Mouse (Mus musculus) limb, embryonic 14.5 days (tissue): Measurements from ENCODE around the gene Bicra. TPM values are rescaled to one million over a fixed set of nuclear protein-coding genes. Genes with fewer than 3 reads are reported as not detected.

Experiments used
- ATAC-seq: fragments of 200-750 bp; cut with Nextera tagmentation; 2 replicates; pipeline ENCODE4 v1.8.0; 2017; ENCODE audit warnings: low read depth, moderate number of reproducible peaks, moderate TSS enrichment; ENCODE audit not compliant: low FRiP score
- DNase-seq: peaks from one replicate; pipeline ENCODE4 v3.0.0-alpha.2; 2015; ENCODE audit warnings: low spot score
- H3K27ac ChIP-seq: fragments of 300-500 bp; sonication (generic); replicated peaks from 2 replicates; pipeline ENCODE4 v1.5.1; 2014; ENCODE audit warnings: low read depth, mild to moderate bottlenecking, low read length, moderate library complexity, mixed read lengths
- H3K27me3 ChIP-seq: fragments of 300-500 bp; sonication (generic); 2 replicates; pipeline ENCODE4 v1.6.1; 2014; ENCODE audit warnings: low read length, mixed read lengths; ENCODE audit not compliant: control insufficient read depth, insufficient read depth
- H3K36me3 ChIP-seq: fragments of 300-500 bp; sonication (generic); 2 replicates; pipeline ENCODE4 v1.6.1; 2014; ENCODE audit warnings: mild to moderate bottlenecking, low read length, moderate library complexity, mixed read lengths; ENCODE audit not compliant: control insufficient read depth, insufficient read depth
- H3K4me1 ChIP-seq: fragments of 300-500 bp; sonication (generic); 2 replicates; pipeline ENCODE4 v1.6.1; 2014; ENCODE audit warnings: antibody characterized with exemption, low read length, mixed read lengths; ENCODE audit not compliant: control insufficient read depth, insufficient read depth
- H3K4me2 ChIP-seq: fragments of 300-500 bp; sonication (generic); replicated peaks from 2 replicates; pipeline ENCODE4 v1.6.1; 2014; ENCODE audit warnings: low read depth, mild to moderate bottlenecking, low read length, moderate library complexity; ENCODE audit not compliant: severe bottlenecking
- H3K4me3 ChIP-seq: fragments of 300-500 bp; sonication (generic); replicated peaks from 2 replicates; pipeline ENCODE4 v1.5.1; 2014; ENCODE audit warnings: low read length
- H3K9ac ChIP-seq: fragments of 300-500 bp; sonication (generic); 2 replicates; pipeline ENCODE4 v1.6.1; 2014; ENCODE audit warnings: mild to moderate bottlenecking, low read depth, low read length, moderate library complexity; ENCODE audit not compliant: severe bottlenecking
- H3K9me3 ChIP-seq: fragments of 300-500 bp; sonication (generic); 2 replicates; pipeline ENCODE4 v1.6.1; 2016; ENCODE audit warnings: low read length; ENCODE audit not compliant: control insufficient read depth
- POLR2A ChIP-seq: fragments of 200-500 bp; IDR thresholded peaks from 2 replicates; pipeline ENCODE4 v1.8.0; 2012; ENCODE audit warnings: inconsistent platforms, mild to moderate bottlenecking, moderate library complexity, borderline replicate concordance; ENCODE audit not compliant: insufficient read depth, insufficient read length; ENCODE audit errors: extremely low read depth
- WGBS: fragments of 180-500 bp; shearing (Covaris S2); extraction: QIAGEN DNeasy Blood & Tissue Kit; methylation state at CpG from one replicate; pipeline ENCODE4 v1.1.7; 2014; 5-methylcytosine and 5-hydroxymethylcytosine counted together
- polyA plus RNA-seq, 2 experiments: library from polyadenylated mRNA; depleted of rRNA in 1 of 2; stranded (reverse) in 1 of 2; unstranded in 1 of 2; fragments of >200 nt; fragmentation: Nextera tagmentation in 1 of 2; extraction: Ambion mirVana in 1 of 2; gene quantifications; 2 replicates each; pipeline versions ENCODE4 v1.2.1 to v1.2.3; 2012 to 2014

Gene Bicra
- polyA plus RNA-seq, 2 experiments: 8.6 to 20.1 TPM

DNA sequence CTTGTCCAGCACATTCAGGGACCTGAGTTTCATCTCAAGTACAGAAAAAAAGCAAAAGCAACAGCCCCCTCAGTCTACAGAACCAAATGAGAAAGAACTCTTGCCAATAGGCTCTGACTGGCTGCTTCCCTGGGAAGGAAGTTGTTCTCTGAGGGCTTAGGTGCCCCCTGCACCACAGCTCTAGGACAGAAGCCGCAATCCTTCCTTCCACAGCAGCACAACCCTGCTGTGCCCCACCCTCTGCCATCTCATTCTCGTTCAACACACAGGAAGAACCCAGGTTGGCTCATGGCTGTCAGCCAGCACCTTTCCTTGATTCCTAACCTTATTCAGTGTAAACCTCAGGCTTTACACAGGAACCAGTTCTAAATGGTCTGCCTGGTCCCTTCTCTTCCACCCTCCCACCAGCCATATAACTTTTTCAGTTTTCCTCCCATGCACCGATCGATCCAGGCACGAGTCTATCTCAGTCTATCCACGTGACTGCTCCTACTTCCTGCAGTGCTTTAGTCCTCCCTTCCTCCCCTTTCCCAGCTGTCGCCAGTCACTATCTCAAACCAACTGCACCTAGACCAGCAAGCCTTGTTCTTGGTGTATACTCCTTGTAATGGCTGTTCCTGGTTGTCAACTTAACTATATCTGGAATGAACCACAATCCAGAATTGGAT is 36.2 kb downstream of the Bicra start:
- no peaks in the 10 kb centered on the region for H3K27me3 ChIP-seq
- WGBS: 95% methylated on average over 7 of the region's 7 CpGs
- H3K9me3 ChIP-seq: no peaks in the 10 kb centered on the region
- no peak overlapping the region for H3K9ac ChIP-seq
- no peak overlapping the region for H3K4me3 ChIP-seq
- peaks cover 6% of the 10 kb centered on the region; the same call in 1 of the 2 replicates for H3K4me1 ChIP-seq
- peaks cover 7% of the 10 kb centered on the region; the same call in 1 of the 2 replicates for H3K36me3 ChIP-seq
- DNase-seq: no peak
- H3K27ac ChIP-seq: no peak overlapping the region
- TF ChIP-seq POLR2A: no peak
- ATAC-seq: no peak
- no peak overlapping the region for H3K4me2 ChIP-seq

DNA sequence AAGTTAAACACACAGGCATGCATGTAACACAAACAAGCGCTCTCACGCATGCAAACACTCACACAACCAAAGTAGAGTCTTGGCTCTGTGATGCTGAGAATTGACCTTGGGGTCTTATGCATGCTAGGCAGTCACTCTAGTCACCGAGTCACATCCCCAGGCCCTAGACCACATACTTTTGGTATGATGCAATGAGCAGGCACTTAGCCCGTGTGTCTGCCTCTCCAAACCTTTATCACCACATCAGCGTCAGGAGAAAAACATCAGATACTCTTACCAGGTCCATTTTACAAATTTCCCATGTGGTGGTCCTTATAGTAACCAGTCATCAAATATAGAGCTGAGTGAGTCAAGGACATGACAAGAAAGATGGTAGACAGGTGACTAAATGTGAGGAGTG is 37.1 kb downstream of the Bicra start:
- ATAC-seq: no peak
- 83% methylated on average over 5 of the region's 5 CpGs for WGBS
- Histone ChIP-seq H3K36me3 (peaks cover 7% of the 10 kb centered on the region), H3K4me3 (no peak overlapping the region), H3K4me2 (no peak overlapping the region), H3K27ac (no peak overlapping the region), H3K9me3 (no peaks in the 10 kb centered on the region), H3K9ac (no peak overlapping the region), H3K27me3 (no peaks in the 10 kb centered on the region), H3K4me1 (peaks cover 6% of the 10 kb centered on the region; the same call in 1 of the 2 replicates)
- no peak for DNase-seq
- no peak for TF ChIP-seq POLR2A

DNA sequence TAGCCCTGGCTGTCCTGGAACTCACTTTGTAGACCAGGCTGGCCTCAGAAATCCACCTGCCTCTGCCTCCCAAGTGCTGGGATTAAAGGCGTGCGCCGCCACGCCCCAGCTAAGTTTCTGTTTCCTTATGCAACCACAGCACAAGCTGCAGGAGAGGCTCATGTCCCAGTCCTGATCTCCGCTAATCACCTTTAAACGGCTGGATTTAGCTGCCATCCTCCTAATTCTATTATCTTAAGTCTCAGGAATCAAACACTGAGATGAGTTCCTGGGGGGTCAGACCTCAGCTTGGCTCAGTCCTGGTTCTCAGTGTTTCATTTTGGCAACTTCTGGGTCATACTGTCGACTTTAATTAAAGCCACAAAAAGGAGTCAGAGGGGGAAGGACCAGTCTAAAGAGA is 38.1 kb downstream of the Bicra start:
- Histone ChIP-seq H3K36me3 (peaks cover 7% of the 10 kb centered on the region), H3K4me2 (no peak overlapping the region), H3K27me3 (no peaks in the 10 kb centered on the region), H3K9me3 (no peaks in the 10 kb centered on the region), H3K9ac (no peak overlapping the region), H3K27ac (no peak overlapping the region), H3K4me1 (peaks cover 6% of the 10 kb centered on the region; the same call in 1 of the 2 replicates), H3K4me3 (no peak overlapping the region)
- no peak for DNase-seq
- 94% methylated on average over 7 of the region's 7 CpGs for WGBS
- no peak for ATAC-seq
- TF ChIP-seq POLR2A: no peak

DNA sequence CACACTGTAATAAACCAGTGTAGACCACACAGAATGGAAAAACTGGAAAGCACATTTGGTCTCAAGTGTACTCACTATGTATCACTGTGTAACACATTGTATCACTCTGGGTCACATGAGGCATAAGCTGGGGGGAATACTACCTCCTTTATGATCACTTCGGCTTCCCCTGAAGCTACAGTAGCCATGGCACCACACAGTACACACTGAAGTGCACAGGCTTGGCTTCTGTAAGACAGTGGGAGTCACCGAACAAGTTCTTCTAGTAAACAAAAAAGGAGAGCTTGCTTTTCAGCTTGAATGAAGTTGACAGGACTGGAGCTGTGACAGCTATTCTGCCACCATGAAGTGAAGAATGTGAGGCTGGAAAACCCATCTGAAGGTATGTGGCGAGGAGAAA is 42.7 kb downstream of the Bicra start:
- no peak overlapping the region for H3K9ac ChIP-seq
- no peaks in the 10 kb centered on the region for H3K4me1 ChIP-seq
- DNase-seq (peak; percentile 28), ATAC-seq (peak; percentile 31; the same call in 1 of the 2 replicates)
- H3K27ac ChIP-seq: peak overlapping the region; percentile 43; the same call in 1 of the 2 replicates
- peaks cover 7% of the 10 kb centered on the region for H3K36me3 ChIP-seq
- WGBS: 81% methylated on average over 3 of the region's 3 CpGs
- no peak overlapping the region for H3K4me3 ChIP-seq
- H3K27me3 ChIP-seq: no peaks in the 10 kb centered on the region
- no peaks in the 10 kb centered on the region for H3K9me3 ChIP-seq
- H3K4me2 ChIP-seq: no peak overlapping the region
- no peak for TF ChIP-seq POLR2A

DNA sequence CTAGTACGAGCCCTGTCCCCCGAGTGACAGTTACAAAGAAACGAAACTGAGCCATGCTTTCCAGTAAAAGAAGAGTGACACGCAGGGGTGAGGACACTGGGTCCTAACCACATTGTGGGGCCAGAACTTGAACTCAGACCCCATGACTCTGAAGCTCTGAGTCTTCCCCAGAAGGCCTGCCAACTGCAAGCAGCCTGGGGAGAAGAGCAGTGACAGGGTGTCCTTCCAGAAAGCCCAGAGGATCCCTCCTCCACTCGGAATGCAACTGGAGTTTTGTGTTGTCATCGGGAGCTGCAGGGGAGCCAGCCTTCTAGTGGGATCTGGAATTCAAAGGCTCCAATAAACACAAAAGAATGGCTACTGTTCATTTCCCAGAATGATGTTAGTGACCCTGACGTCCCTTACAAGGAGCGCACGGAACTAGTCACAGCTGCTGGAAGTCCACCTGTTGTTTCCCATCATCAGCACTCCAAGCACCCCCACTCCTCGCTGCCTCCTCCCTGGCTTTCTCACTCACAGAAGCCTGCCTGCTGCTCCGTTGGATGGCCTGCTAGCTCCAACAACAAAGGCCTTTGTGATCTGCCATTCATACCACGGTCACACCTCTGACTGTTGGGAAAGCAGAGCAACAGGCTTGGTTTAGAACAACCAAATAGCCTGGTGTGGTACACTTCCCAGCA is 43.4 kb downstream of the Bicra start:
- Histone ChIP-seq H3K27ac (peak overlapping the region; percentile 43; the same call in 1 of the 2 replicates), H3K27me3 (no peaks in the 10 kb centered on the region), H3K9ac (no peak overlapping the region), H3K4me2 (no peak overlapping the region), H3K36me3 (peaks cover 10% of the 10 kb centered on the region), H3K4me3 (no peak overlapping the region), H3K4me1 (no peaks in the 10 kb centered on the region), H3K9me3 (no peaks in the 10 kb centered on the region)
- TF ChIP-seq POLR2A: no peak
- ATAC-seq (peak; percentile 86), DNase-seq (peak; percentile 68)
- WGBS: 68% methylated on average over 12 of the region's 12 CpGs
